Mouse (Mus musculus): ENCODE measurements around the gene AW822073. TPM values are rescaled to one million over a fixed set of nuclear protein-coding genes. Genes with fewer than 3 reads are reported as not detected.

The AW822073 gene
- not detected for polyA plus RNA-seq (2017; shearing (Covaris generic))

DNA sequence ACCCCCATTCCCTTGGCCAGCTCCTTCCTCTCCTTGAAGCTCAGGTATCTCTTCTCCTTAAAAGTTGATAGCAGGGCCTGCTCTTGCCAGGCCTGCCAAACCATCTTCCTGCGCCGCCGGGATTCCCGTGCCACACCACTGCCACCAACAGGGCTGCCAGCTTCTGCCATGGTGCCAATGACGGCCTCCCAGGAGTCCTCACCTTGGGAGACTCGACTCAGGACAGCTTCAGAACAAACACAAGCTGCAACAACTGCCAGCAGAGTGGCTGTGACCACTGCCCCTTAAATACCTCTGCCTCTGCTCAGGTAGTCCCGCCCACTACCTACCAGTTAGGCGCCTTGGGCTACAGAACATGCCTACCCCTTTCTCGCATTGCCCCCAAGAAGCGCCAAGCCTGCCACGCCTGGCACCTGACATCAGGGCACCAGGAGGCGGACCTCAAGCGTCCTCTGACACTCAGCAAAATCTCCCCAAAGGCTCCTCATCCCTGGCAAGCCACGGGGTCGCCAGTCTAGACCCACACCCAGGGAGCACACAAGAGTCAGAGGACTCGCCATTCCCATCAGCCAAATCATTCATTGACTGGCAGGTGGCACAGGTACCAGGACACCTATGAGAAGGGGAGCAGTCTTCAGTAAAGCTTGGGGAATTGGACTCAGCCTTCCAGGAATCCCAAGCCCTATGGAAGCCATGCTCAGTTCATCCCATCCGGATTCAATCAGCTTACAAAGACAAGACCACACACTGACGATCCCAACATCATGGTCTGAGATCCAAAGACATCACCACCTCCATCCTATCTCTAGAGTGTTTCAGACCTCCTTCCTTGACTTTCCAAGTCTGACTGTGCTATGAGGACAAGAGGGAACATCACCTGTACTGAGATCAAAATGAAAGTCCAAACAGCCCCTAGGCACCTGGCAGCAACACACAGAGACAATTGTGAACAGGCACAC lies at the start of gene AW822073:
Gene AW822073, minus strand, starts transcription at position 104 of the 959 bp plus-strand sequence.

GRCm38 (mm10) chr10:58255213-58255892 lies 30.6 kb upstream of the AW822073 start, which contains the start of gene Gcc2:
Gene Gcc2, plus strand, starts transcription at chr10:58255497.

GRCm38 (mm10) chr10:58236613-58237012 lies 11.9 kb upstream of the AW822073 start, which contains the start of gene Gm4981:
Gene Gm4981, minus strand, starts transcription at chr10:58236701.

GRCm38 (mm10) chr10:58232641-58232969 lies 7.9 kb upstream of the AW822073 start, which contains the start of gene Duxf3:
Gene Duxf3, minus strand, starts transcription at chr10:58232675.

Other genes starting within 250 kb of the AW822073 start
- 0.41 TPM for gene Duxf3, start 7.7 kb upstream of the AW822073 start, polyA plus RNA-seq (2017; shearing (Covaris generic))
- gene Gm4981, start 11.8 kb upstream of the AW822073 start, polyA plus RNA-seq (2017; shearing (Covaris generic)): not detected
- gene Gcc2, start 30.6 kb upstream of the AW822073 start, polyA plus RNA-seq (2017; shearing (Covaris generic)): 62.1 TPM
- 104 TPM for gene Lims1, start 98.5 kb upstream of the AW822073 start, polyA plus RNA-seq (2017; shearing (Covaris generic))
- gene Ranbp2, start 222.0 kb upstream of the AW822073 start, polyA plus RNA-seq (2017; shearing (Covaris generic)): 84.0 TPM